Mouse (Mus musculus): ENCODE data around the gene Iqgap2. TPM values are rescaled to one million over a fixed set of nuclear protein-coding genes. Genes with fewer than 3 reads are reported as not detected.

Iqgap2 gene
- polyA plus RNA-seq, 1 experiment = 8.9 TPM

GRCm38 (mm10) chr13:95797530-95797929 lies 94.2 kb downstream of the Iqgap2 start:
- TF ChIP-seq CTCF (IDR thresholded peaks at IDR 0.05; ENCODE audit: extremely low read depth, insufficient read depth, low read length) (no peak), POLR2A (IDR thresholded peaks at IDR 0.05; ENCODE audit: extremely low read depth, insufficient read depth, low read length) (no peak)
- no peaks in the 10 kb centered on the region for H3K4me1 ChIP-seq (ENCODE audit: control insufficient read depth, insufficient read depth, low read length)
- no peak overlapping the region for H3K4me3 ChIP-seq (ENCODE audit: insufficient read depth, low read length)
- H3K27ac ChIP-seq (ENCODE audit: insufficient read depth, low read length) = no peak overlapping the region

DNA sequence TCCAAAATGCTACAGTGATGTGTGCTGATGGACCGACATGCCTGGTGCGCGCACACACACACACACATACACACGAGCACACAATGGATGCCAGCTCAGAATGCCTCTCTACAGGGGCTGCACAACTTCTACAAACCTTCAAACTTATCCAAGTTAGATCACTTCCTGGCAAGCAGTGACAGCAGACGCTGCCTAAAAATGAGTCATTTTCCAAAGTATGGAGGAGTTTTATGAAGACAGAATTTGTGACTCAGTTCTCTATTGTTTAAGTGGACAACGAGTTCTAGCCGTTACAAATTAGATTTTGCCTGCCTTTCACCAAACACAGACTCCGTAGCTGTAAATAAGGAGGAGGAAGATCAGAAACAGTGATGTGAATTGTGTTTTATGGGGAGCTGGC lies 97.4 kb downstream of the Iqgap2 start:
- TF ChIP-seq POLR2A (IDR thresholded peaks at IDR 0.05; ENCODE audit: extremely low read depth, insufficient read depth, low read length) (no peak), CTCF (IDR thresholded peaks at IDR 0.05; ENCODE audit: extremely low read depth, insufficient read depth, low read length) (no peak)
- Histone ChIP-seq H3K4me1 (ENCODE audit: control insufficient read depth, insufficient read depth, low read length) (no peaks in the 10 kb centered on the region), H3K27ac (ENCODE audit: insufficient read depth, low read length) (no peak overlapping the region)

GRCm38 (mm10) chr13:95790883-95791282 lies 100.8 kb downstream of the Iqgap2 start:
- TF ChIP-seq CTCF (IDR thresholded peaks at IDR 0.05; ENCODE audit: extremely low read depth, insufficient read depth, low read length) = no peak
- TF ChIP-seq POLR2A (IDR thresholded peaks at IDR 0.05; ENCODE audit: extremely low read depth, insufficient read depth, low read length) = no peak
- Histone ChIP-seq H3K4me1 (ENCODE audit: control insufficient read depth, insufficient read depth, low read length) (peaks cover 2% of the 10 kb centered on the region; the same call in 1 of the 2 replicates), H3K4me3 (ENCODE audit: insufficient read depth, low read length) (no peak overlapping the region), H3K27ac (ENCODE audit: insufficient read depth, low read length) (no peak overlapping the region)

More for the DNA sequence above, 97.4 kb downstream of the Iqgap2 start:
- no peak overlapping the region for H3K4me3 ChIP-seq (ENCODE audit: insufficient read depth, low read length)

GRCm38 (mm10) chr13:95788631-95789376 lies 102.9 kb downstream of the Iqgap2 start:
- H3K4me1 ChIP-seq (ENCODE audit: control insufficient read depth, insufficient read depth, low read length) = peaks cover 2% of the 10 kb centered on the region; the same call in 1 of the 2 replicates
- no peak for TF ChIP-seq POLR2A (IDR thresholded peaks at IDR 0.05; ENCODE audit: extremely low read depth, insufficient read depth, low read length)
- TF ChIP-seq CTCF (IDR thresholded peaks at IDR 0.05; ENCODE audit: extremely low read depth, insufficient read depth, low read length) = no peak
- H3K27ac ChIP-seq (ENCODE audit: insufficient read depth, low read length) = no peak overlapping the region
- H3K4me3 ChIP-seq (ENCODE audit: insufficient read depth, low read length) = no peak overlapping the region

DNA sequence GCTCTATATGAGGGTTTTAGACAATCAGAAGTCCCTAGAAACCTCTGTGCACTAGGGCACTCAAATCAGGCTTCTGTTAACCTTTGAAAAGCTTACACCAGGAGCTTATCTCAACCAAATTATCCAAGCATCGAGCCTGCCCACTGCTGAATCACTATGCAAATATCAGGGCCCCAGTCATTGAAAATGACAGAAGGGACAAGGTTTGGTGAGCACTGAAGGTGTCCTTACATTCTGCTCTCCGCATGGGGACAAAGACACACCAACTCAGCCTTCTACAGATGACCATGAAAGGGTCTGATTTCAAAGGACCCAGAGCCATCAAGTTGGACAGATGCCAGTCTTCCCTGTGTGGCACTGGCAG lies 108.8 kb downstream of the Iqgap2 start:
- Histone ChIP-seq H3K4me3 (ENCODE audit: insufficient read depth, low read length) (no peak overlapping the region), H3K27ac (ENCODE audit: insufficient read depth, low read length) (no peak overlapping the region)

DNA sequence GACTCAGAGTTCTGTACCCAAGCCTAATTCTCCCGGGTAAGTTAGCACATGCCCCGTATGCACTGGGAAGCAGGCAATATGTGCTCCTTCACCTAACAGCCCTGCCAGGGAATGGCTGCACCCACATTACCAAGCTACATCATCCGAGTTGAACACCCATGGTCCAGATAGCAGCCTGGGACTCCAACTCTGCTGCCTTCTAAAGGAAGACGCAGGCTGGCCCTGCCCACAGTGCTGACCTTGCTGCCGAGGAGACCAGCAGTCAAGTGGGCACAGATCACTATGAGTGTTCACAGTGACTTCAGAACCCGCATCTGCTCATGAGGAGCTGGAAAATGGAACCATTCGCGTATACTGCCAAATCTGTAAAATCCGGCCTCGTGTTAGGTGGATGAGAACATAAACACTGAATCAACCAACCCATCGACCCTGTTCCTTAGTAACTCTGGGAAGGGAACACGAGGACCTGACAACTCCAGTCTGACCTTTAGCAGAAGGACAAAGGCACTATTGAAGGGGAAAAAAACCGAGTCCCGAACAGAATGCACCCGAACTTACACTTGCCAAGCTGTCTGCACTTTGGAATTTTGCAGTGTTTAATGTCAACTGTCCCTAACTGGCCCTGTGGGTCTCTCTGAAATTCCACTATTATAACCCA lies 109.3 kb downstream of the Iqgap2 start:
- Histone ChIP-seq H3K4me1 (ENCODE audit: control insufficient read depth, insufficient read depth, low read length) (no peaks in the 10 kb centered on the region), H3K27ac (ENCODE audit: insufficient read depth, low read length) (no peak overlapping the region), H3K4me3 (ENCODE audit: insufficient read depth, low read length) (no peak overlapping the region)
- TF ChIP-seq CTCF (IDR thresholded peaks at IDR 0.05; ENCODE audit: extremely low read depth, insufficient read depth, low read length) = no peak

More for the DNA sequence above, 108.8 kb downstream of the Iqgap2 start:
- TF ChIP-seq POLR2A (IDR thresholded peaks at IDR 0.05; ENCODE audit: extremely low read depth, insufficient read depth, low read length) = no peak
- TF ChIP-seq CTCF (IDR thresholded peaks at IDR 0.05; ENCODE audit: extremely low read depth, insufficient read depth, low read length) = no peak
- H3K4me1 ChIP-seq (ENCODE audit: control insufficient read depth, insufficient read depth, low read length) = no peaks in the 10 kb centered on the region

DNA sequence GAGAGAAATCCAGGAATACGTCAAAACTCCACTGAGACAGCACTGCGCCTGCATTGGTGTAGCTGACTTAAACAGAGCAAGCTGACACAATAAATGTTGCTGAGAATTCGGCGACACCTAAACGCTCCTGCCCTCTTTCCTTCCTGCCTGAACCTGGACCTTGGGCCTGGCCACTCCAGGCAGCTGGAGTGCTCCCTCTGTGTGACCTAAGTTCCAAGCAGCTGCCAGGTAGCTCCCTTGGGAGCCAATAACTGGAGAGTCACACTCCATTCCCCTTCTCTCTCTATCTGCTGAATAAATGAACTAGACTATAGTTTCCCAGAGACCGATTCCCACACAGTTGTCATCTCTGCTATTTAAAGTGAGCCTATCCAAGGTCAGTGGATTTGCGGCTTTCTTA lies 111.7 kb downstream of the Iqgap2 start:
- Histone ChIP-seq H3K4me3 (ENCODE audit: insufficient read depth, low read length) (no peak overlapping the region), H3K4me1 (ENCODE audit: control insufficient read depth, insufficient read depth, low read length) (no peaks in the 10 kb centered on the region; the same call in 1 of the 2 replicates), H3K27ac (ENCODE audit: insufficient read depth, low read length) (no peak overlapping the region)
- TF ChIP-seq POLR2A (IDR thresholded peaks at IDR 0.05; ENCODE audit: extremely low read depth, insufficient read depth, low read length) (no peak), CTCF (IDR thresholded peaks at IDR 0.05; ENCODE audit: extremely low read depth, insufficient read depth, low read length) (no peak)

DNA sequence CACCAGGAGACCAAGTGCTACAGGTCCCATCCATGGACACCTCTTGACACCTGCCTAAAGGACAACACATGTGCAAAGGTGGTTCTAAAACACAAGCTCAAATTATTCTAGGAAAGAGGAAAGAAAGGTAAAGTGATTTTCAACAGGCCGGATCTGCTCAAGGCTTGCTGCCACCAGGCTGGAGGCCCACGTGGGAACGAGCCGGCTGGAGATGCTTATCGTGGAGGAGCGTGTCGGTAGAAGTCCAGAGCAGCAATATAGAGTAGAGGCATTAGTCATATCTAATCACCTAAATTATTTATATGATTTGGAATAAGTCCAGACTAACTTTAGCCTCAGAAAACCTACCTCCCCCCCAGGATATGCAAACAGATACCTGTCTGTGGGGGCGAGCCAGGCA lies 112.5 kb downstream of the Iqgap2 start:
- no peak overlapping the region for H3K4me3 ChIP-seq (ENCODE audit: insufficient read depth, low read length)
- H3K27ac ChIP-seq (ENCODE audit: insufficient read depth, low read length) = no peak overlapping the region
- TF ChIP-seq POLR2A (IDR thresholded peaks at IDR 0.05; ENCODE audit: extremely low read depth, insufficient read depth, low read length) = no peak
- TF ChIP-seq CTCF (IDR thresholded peaks at IDR 0.05; ENCODE audit: extremely low read depth, insufficient read depth, low read length) = no peak
- H3K4me1 ChIP-seq (ENCODE audit: control insufficient read depth, insufficient read depth, low read length) = no peaks in the 10 kb centered on the region; the same call in none of the 2 replicates

- TF ChIP-seq CTCF (IDR thresholded peaks at IDR 0.05; ENCODE audit: extremely low read depth, insufficient read depth, low read length) (no peak), POLR2A (IDR thresholded peaks at IDR 0.05; ENCODE audit: extremely low read depth, insufficient read depth, low read length) (no peak)
- H3K4me1 ChIP-seq (ENCODE audit: control insufficient read depth, insufficient read depth, low read length) = no peaks in the 10 kb centered on the region; the same call in none of the 2 replicates
- H3K27ac ChIP-seq (ENCODE audit: insufficient read depth, low read length) = no peak overlapping the region
- H3K4me3 ChIP-seq (ENCODE audit: insufficient read depth, low read length) = no peak overlapping the region
Observed at GRCm38 (mm10) chr13:95778761-95779161, 113.0 kb downstream of the Iqgap2 start.

All from cortical plate, adult 2 months (tissue).